Mouse (Mus musculus): Measurements from ENCODE around the gene Rapgef4. TPM values are rescaled to one million over a fixed set of nuclear protein-coding genes. Genes with fewer than 3 reads are reported as not detected.

Rapgef4 gene
- total and polyA plus RNA-seq, 2 experiments from 2014 or later = 48.5 to 78.6 TPM

- no peak overlapping the region for H3K27ac ChIP-seq (ENCODE audit: low read depth, low read length)
- no peak for TF ChIP-seq CTCF (IDR thresholded peaks at IDR 0.05)
- no peak for DNase-seq (ENCODE audit: low spot score)
- H3K9me3 ChIP-seq (ENCODE audit: low read length) = no peaks in the 10 kb centered on the region
- H3K4me3 ChIP-seq (ENCODE audit: low read depth, low read length) = no peak overlapping the region
- WGBS = 76% methylated on average over 9 of the region's 9 CpGs
- no peaks in the 10 kb centered on the region; the same call in 1 of the 2 replicates for H3K4me1 ChIP-seq (ENCODE audit: insufficient read depth, low read length)
- no peak overlapping the region for H3K9ac ChIP-seq (replicated peaks; ENCODE audit: low read length, poor library complexity, severe bottlenecking)
- no peaks in the 10 kb centered on the region for H3K27me3 ChIP-seq (ENCODE audit: insufficient read depth, low read length)
- no peak overlapping the region for H3K4me2 ChIP-seq (ENCODE audit: low read depth, low read length, poor library complexity, severe bottlenecking)
- H3K36me3 ChIP-seq (ENCODE audit: insufficient read depth, low read length) = no peaks in the 10 kb centered on the region; the same call in 1 of the 2 replicates
- no peak for ATAC-seq (ENCODE audit: low FRiP score)
Measured at GRCm38 (mm10) chr2:72143413-72143812, 162.4 kb downstream of the Rapgef4 start.

- 70% methylated on average over 7 of the region's 7 CpGs for WGBS
- no peak for ATAC-seq (ENCODE audit: low FRiP score)
- Histone ChIP-seq H3K36me3 (ENCODE audit: insufficient read depth, low read length) (no peaks in the 10 kb centered on the region; the same call in 1 of the 2 replicates), H3K27me3 (ENCODE audit: insufficient read depth, low read length) (no peaks in the 10 kb centered on the region), H3K4me2 (ENCODE audit: low read depth, low read length, poor library complexity, severe bottlenecking) (no peak overlapping the region), H3K9me3 (ENCODE audit: low read length) (no peaks in the 10 kb centered on the region), H3K4me1 (ENCODE audit: insufficient read depth, low read length) (no peaks in the 10 kb centered on the region; the same call in 1 of the 2 replicates), H3K4me3 (ENCODE audit: low read depth, low read length) (no peak overlapping the region), H3K27ac (ENCODE audit: low read depth, low read length) (no peak overlapping the region), H3K9ac (replicated peaks; ENCODE audit: low read length, poor library complexity, severe bottlenecking) (no peak overlapping the region)
- no peak for DNase-seq (ENCODE audit: low spot score)
- no peak for TF ChIP-seq CTCF (IDR thresholded peaks at IDR 0.05)
Measured at GRCm38 (mm10) chr2:72144576-72145200, 163.6 kb downstream of the Rapgef4 start.

GRCm38 (mm10) chr2:72145281-72145875, 164.3 kb downstream of the Rapgef4 start:
- Histone ChIP-seq H3K4me3 (ENCODE audit: low read depth, low read length) (no peak overlapping the region), H3K36me3 (ENCODE audit: insufficient read depth, low read length) (no peaks in the 10 kb centered on the region), H3K9me3 (ENCODE audit: low read length) (no peaks in the 10 kb centered on the region), H3K27me3 (ENCODE audit: insufficient read depth, low read length) (no peaks in the 10 kb centered on the region), H3K27ac (ENCODE audit: low read depth, low read length) (no peak overlapping the region), H3K4me1 (ENCODE audit: insufficient read depth, low read length) (no peaks in the 10 kb centered on the region; the same call in 1 of the 2 replicates), H3K9ac (replicated peaks; ENCODE audit: low read length, poor library complexity, severe bottlenecking) (no peak overlapping the region), H3K4me2 (ENCODE audit: low read depth, low read length, poor library complexity, severe bottlenecking) (no peak overlapping the region)
- DNase-seq (ENCODE audit: low spot score) (no peak), ATAC-seq (ENCODE audit: low FRiP score) (no peak)
- WGBS = 88% methylated on average over 11 of the region's 11 CpGs
- no peak for TF ChIP-seq CTCF (IDR thresholded peaks at IDR 0.05)

- Histone ChIP-seq H3K36me3 (ENCODE audit: insufficient read depth, low read length) (no peaks in the 10 kb centered on the region), H3K4me1 (ENCODE audit: insufficient read depth, low read length) (no peaks in the 10 kb centered on the region; the same call in 1 of the 2 replicates), H3K9ac (replicated peaks; ENCODE audit: low read length, poor library complexity, severe bottlenecking) (no peak overlapping the region), H3K27me3 (ENCODE audit: insufficient read depth, low read length) (no peaks in the 10 kb centered on the region), H3K4me2 (ENCODE audit: low read depth, low read length, poor library complexity, severe bottlenecking) (no peak overlapping the region), H3K9me3 (ENCODE audit: low read length) (no peaks in the 10 kb centered on the region), H3K4me3 (ENCODE audit: low read depth, low read length) (no peak overlapping the region), H3K27ac (ENCODE audit: low read depth, low read length) (no peak overlapping the region)
- ATAC-seq (ENCODE audit: low FRiP score) (no peak), DNase-seq (ENCODE audit: low spot score) (no peak)
- WGBS = 78% methylated on average over 10 of the region's 10 CpGs
- TF ChIP-seq CTCF (IDR thresholded peaks at IDR 0.05) = no peak
Measured at GRCm38 (mm10) chr2:72146061-72146460, 165.0 kb downstream of the Rapgef4 start.

- TF ChIP-seq CTCF (IDR thresholded peaks at IDR 0.05) = no peak
- DNase-seq (ENCODE audit: low spot score) (no peak), ATAC-seq (ENCODE audit: low FRiP score) (no peak)
- no peaks in the 10 kb centered on the region for H3K9me3 ChIP-seq (ENCODE audit: low read length)
- H3K4me1 ChIP-seq (ENCODE audit: insufficient read depth, low read length) = no peaks in the 10 kb centered on the region; the same call in 1 of the 2 replicates
- H3K4me2 ChIP-seq (ENCODE audit: low read depth, low read length, poor library complexity, severe bottlenecking) = no peak overlapping the region
- H3K36me3 ChIP-seq (ENCODE audit: insufficient read depth, low read length) = no peaks in the 10 kb centered on the region
- H3K4me3 ChIP-seq (ENCODE audit: low read depth, low read length) = no peak overlapping the region
- H3K9ac ChIP-seq (replicated peaks; ENCODE audit: low read length, poor library complexity, severe bottlenecking) = no peak overlapping the region
- no peaks in the 10 kb centered on the region for H3K27me3 ChIP-seq (ENCODE audit: insufficient read depth, low read length)
- 87% methylated on average over 7 of the region's 7 CpGs for WGBS
- no peak overlapping the region for H3K27ac ChIP-seq (ENCODE audit: low read depth, low read length)
Measured at GRCm38 (mm10) chr2:72147246-72147645, 166.2 kb downstream of the Rapgef4 start.

GRCm38 (mm10) chr2:72147695-72148094, 166.7 kb downstream of the Rapgef4 start:
- no peak overlapping the region for H3K4me2 ChIP-seq (ENCODE audit: low read depth, low read length, poor library complexity, severe bottlenecking)
- WGBS = 39% methylated on average over 6 of the region's 6 CpGs
- no peaks in the 10 kb centered on the region for H3K27me3 ChIP-seq (ENCODE audit: insufficient read depth, low read length)
- no peaks in the 10 kb centered on the region; the same call in 1 of the 2 replicates for H3K4me1 ChIP-seq (ENCODE audit: insufficient read depth, low read length)
- H3K27ac ChIP-seq (ENCODE audit: low read depth, low read length) = no peak overlapping the region
- H3K9me3 ChIP-seq (ENCODE audit: low read length) = no peaks in the 10 kb centered on the region
- no peaks in the 10 kb centered on the region for H3K36me3 ChIP-seq (ENCODE audit: insufficient read depth, low read length)
- ATAC-seq (ENCODE audit: low FRiP score) (no peak), DNase-seq (ENCODE audit: low spot score) (no peak)
- H3K4me3 ChIP-seq (ENCODE audit: low read depth, low read length) = no peak overlapping the region
- H3K9ac ChIP-seq (replicated peaks; ENCODE audit: low read length, poor library complexity, severe bottlenecking) = no peak overlapping the region
- no peak for TF ChIP-seq CTCF (IDR thresholded peaks at IDR 0.05)
